Mouse (Mus musculus) kidney, adult 2 months (tissue): ENCODE data around the gene Galnt17.

Source experiments
- CTCF ChIP-seq: fragments of 200-500 bp; conservative IDR thresholded peaks from 2 replicates; pipeline ENCODE4 v1.5.1; 2011; ENCODE audit warnings: low read depth, mild to moderate bottlenecking, control low read depth, low read length, moderate library complexity, mixed read lengths; ENCODE audit not compliant: insufficient read depth, insufficient read length
- POLR2A ChIP-seq: fragments of 200-500 bp; IDR thresholded peaks from one replicate; pipeline ENCODE4 v1.6.1; 2011; ENCODE audit warnings: low read depth, low read length, control low read depth

DNA sequence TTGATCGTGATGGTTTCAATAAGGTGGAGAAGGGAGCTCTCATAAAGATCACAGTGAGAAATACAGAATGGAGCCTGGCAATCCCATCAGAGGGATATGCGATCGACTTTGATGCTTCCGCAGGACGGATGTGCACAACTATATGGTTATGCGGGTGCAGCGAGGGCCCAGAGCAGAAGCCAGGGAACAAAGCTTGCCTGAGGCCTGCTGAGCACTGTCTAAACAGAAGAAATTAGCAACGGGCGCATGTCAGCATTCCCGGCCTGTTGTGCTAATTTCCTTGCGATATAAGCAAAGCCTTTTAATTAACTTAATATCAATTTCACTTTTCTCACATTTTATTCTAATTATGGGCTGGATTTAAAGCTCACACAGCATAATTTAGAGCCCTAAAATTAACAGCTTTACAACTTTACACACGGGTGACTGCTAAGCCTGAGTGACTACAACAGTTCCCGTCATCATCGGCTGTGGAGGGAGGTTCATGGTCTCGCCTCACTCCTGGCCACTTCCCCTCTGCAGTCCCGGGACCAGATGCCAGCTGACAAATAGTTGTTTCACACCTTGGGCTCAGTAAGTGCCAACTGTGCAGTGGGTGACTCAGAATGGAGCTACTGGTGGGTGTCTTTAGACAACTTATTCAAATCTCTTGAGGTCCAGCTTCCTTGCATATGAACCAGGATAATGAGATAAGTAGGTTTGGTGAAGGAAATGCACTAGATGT is 14.4 kb downstream of the Galnt17 start:
- TF ChIP-seq CTCF = no peak
- no peak for TF ChIP-seq POLR2A
